Mouse (Mus musculus) forebrain, embryonic 13.5 days (tissue): Measurements from ENCODE around the gene Dnpep. TPM values are rescaled to one million over a fixed set of nuclear protein-coding genes. Genes with fewer than 3 reads are reported as not detected.

Experiments used
- ATAC-seq: fragments of 200-750 bp; cut with Nextera tagmentation; 2 replicates; pipeline ENCODE4 v1.8.0; 2017
- H3K27ac ChIP-seq: fragments of 300-500 bp; sonication (generic); 2 replicates; pipeline ENCODE4 v1.5.1; 2015; ENCODE audit warnings: inconsistent platforms, mild to moderate bottlenecking, moderate library complexity
- H3K27me3 ChIP-seq: fragments of 300-500 bp; sonication (generic); 2 replicates; pipeline ENCODE4 v1.6.1; 2015; ENCODE audit warnings: mild to moderate bottlenecking, inconsistent platforms
- H3K36me3 ChIP-seq: fragments of 300-500 bp; sonication (generic); 2 replicates; pipeline ENCODE4 v1.6.1; 2015; ENCODE audit warnings: mild to moderate bottlenecking, inconsistent platforms; ENCODE audit not compliant: poor library complexity, severe bottlenecking
- H3K4me1 ChIP-seq: fragments of 300-500 bp; sonication (generic); 2 replicates; pipeline ENCODE4 v1.6.1; 2015; ENCODE audit warnings: inconsistent platforms
- H3K4me2 ChIP-seq: fragments of 300-500 bp; sonication (generic); 2 replicates; pipeline ENCODE4 v1.6.1; 2015; ENCODE audit warnings: inconsistent platforms, mild to moderate bottlenecking, moderate library complexity
- H3K4me3 ChIP-seq: fragments of 300-500 bp; sonication (generic); 2 replicates; pipeline ENCODE4 v1.5.1; 2015; ENCODE audit warnings: mild to moderate bottlenecking, inconsistent platforms
- H3K9ac ChIP-seq: fragments of 300-500 bp; sonication (generic); 2 replicates; pipeline ENCODE4 v1.6.1; 2015; ENCODE audit warnings: mild to moderate bottlenecking, inconsistent platforms
- H3K9me3 ChIP-seq: fragments of 300-500 bp; sonication (generic); replicated peaks from 2 replicates; pipeline ENCODE4 v1.6.1; 2016; ENCODE audit warnings: inconsistent platforms
- WGBS: fragments of 180-500 bp; shearing (Covaris S2); methylation state at CpG from one replicate; pipeline ENCODE4 v1.1.7; 2015; 5-methylcytosine and 5-hydroxymethylcytosine counted together
- polyA plus RNA-seq: library from polyadenylated mRNA; unstranded; fragments of >200 nt; fragmentation: Nextera tagmentation; extraction: Ambion mirVana; gene quantifications from 2 replicates; pipeline ENCODE4 v1.2.1, GENCODE M21; 2015

Gene Dnpep
- polyA plus RNA-seq, 1 experiment from 2014 or later: 140 TPM

DNA sequence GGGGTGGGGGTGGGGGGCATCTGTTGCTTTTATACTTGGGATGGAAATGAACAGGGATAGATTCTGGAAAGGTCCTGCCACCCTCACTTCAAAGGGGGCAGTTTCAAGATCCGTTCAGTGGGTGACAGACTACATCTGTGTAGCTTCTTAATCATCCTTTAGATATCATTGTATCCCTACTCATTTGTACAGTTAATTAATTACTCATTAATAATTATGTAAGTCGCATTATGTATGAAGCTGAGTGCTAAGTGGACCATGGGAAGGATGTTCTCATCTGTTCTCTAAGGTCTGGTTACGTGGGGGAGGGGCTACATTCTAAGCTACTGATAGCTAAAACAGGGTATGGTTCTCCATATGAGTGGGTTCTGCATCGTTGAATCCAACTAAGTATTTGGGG lies 946 bp upstream of the Dnpep start:
- H3K27ac ChIP-seq: no peak overlapping the region
- 87% methylated on average over 4 of the region's 4 CpGs for WGBS
- no peak overlapping the region for H3K9ac ChIP-seq
- no peak for ATAC-seq
- no peaks in the 10 kb centered on the region; the same call in 1 of the 2 replicates for H3K27me3 ChIP-seq
- H3K36me3 ChIP-seq: peaks cover 19% of the 10 kb centered on the region
- H3K4me1 ChIP-seq: peaks cover 9% of the 10 kb centered on the region
- no peaks in the 10 kb centered on the region for H3K9me3 ChIP-seq
- no peak overlapping the region for H3K4me2 ChIP-seq
- H3K4me3 ChIP-seq: no peak overlapping the region

DNA sequence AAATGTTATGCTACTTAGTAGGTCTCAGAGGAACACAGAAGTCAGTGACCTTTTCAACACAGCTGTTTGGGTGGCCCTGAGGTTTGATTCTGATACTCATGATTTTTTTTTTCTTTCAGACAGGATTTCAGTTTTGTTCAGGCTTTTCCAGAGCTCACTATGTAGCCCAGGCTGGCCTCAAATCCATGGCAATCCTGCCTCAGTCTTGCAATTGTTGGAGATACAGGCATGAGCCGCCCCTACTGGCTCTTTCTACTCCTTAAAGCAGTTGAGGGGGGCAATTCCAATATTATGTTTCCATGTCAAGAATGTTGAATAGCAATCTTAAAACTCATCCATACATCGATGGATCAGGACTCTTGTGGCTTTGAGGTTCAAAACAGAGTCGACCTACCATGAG lies 511 bp upstream of the Dnpep start:
- H3K9ac ChIP-seq: peak overlapping the region; percentile 27; the same call in 1 of the 2 replicates
- H3K4me2 ChIP-seq: peak overlapping the region; percentile 40
- peaks cover 9% of the 10 kb centered on the region for H3K4me1 ChIP-seq
- 0 out of 2 replicates have a peak overlapping the region, but pooled peaks have one; percentile 2 for H3K27ac ChIP-seq
- peaks cover 23% of the 10 kb centered on the region for H3K36me3 ChIP-seq
- ATAC-seq: no peak; the same call in 1 of the 2 replicates
- H3K4me3 ChIP-seq: peak overlapping the region; percentile 64
- 76% methylated on average over 3 of the region's 3 CpGs for WGBS
- no peaks in the 10 kb centered on the region; the same call in 1 of the 2 replicates for H3K27me3 ChIP-seq
- H3K9me3 ChIP-seq: no peaks in the 10 kb centered on the region

DNA sequence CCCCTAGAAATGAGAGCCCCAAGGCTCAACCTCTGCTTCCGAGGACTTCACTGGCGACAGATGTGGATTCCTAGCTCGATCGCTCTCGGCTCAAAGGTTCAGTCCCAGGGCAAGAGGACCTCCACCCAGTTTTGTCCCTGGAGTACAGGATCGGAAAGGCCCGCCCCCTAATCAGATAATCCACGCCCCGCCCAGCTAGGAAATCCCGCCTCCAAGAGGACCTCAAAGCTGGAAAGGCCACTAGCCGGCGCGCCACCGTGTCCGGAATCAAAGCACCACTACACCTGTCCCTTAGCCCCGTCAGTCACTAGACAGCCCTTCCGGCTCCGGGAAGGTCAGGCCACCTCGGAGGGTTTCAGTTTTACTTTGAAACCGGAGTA lies 939 bp downstream of the Dnpep start:
- peak overlapping the region; percentile 64 for H3K4me3 ChIP-seq
- H3K4me1 ChIP-seq: peaks cover 9% of the 10 kb centered on the region
- H3K9me3 ChIP-seq: no peaks in the 10 kb centered on the region
- H3K9ac ChIP-seq: peak overlapping the region; percentile 66
- 0% methylated on average over 20 of the region's 20 CpGs for WGBS
- H3K27me3 ChIP-seq: no peaks in the 10 kb centered on the region; the same call in 1 of the 2 replicates
- H3K27ac ChIP-seq: peak overlapping the region; percentile 80
- peak; percentile 37; the same call in 1 of the 2 replicates for ATAC-seq
- peaks cover 38% of the 10 kb centered on the region for H3K36me3 ChIP-seq
- peak overlapping the region; percentile 77 for H3K4me2 ChIP-seq

DNA sequence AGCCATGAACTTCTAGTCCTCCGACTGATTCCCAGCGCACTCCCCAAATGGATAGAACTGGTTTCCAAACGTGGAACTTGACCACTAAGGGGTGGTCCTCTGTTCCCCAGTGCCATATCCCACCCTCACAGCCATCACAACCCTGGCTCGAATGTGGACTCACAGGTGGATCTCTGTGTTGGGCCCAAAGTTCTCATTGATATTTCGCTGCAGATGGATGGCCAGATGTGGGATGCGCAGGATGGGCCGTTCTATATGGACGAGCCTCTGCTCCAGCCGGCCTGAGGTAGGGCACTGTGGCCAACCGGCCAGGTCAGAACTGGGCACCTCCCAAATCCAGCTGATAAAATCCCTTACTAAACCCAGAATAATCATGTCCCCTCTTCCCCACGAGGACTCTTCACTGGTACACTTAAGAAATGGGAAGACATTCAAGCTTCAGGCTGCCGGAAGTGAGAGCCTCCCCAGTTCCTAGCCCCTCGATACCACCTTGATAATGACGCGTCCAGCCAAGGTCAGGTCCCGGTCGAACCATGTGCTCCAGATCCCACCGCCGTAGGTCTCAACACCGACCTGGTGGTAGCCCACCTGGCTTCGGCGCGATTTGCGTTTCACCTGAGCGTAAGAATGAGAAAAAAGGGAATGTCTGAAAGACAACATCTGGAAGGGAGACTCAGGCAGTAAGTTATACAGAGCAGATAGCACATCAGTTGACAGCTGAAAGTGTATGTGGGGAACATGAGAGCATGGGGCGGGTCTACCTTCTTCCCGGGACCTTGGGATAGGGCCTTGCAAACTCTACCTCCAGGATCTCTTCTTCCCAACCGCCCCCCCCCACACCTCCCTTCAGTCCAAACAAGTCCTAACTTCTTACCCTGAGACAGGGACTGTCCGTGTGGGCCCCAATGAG lies 2.1 kb downstream of the Dnpep start:
- Histone ChIP-seq H3K4me3 (peak overlapping the region; percentile 64), H3K9me3 (no peaks in the 10 kb centered on the region), H3K9ac (peak overlapping the region; percentile 66), H3K4me2 (peak overlapping the region; percentile 77), H3K27ac (no peak overlapping the region), H3K4me1 (peaks cover 9% of the 10 kb centered on the region), H3K36me3 (peaks cover 49% of the 10 kb centered on the region), H3K27me3 (no peaks in the 10 kb centered on the region)
- WGBS: 85% methylated on average over 29 of the region's 29 CpGs
- ATAC-seq: no peak

DNA sequence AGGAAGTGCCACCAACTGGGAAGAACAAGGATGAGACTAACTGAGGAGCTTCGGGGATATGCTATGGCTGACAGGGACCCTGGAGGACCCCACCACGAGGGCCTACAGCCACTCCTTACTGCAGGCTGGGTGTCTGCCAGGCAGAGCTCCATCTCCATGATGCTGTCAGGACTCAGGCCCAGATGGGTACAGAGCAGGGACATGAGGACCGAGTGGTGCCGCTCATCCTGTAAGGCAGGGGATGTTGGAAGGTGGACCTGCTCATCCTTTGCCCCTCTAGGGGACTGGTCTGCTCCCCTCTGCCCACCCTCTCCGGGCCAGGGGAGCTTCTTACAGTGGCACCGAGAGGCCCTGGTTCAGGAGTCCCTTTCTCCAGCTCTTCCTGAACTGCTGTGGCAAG lies 2.8 kb downstream of the Dnpep start:
- 86% methylated on average over 6 of the region's 6 CpGs for WGBS
- H3K36me3 ChIP-seq: peaks cover 56% of the 10 kb centered on the region
- no peak overlapping the region for H3K27ac ChIP-seq

DNA sequence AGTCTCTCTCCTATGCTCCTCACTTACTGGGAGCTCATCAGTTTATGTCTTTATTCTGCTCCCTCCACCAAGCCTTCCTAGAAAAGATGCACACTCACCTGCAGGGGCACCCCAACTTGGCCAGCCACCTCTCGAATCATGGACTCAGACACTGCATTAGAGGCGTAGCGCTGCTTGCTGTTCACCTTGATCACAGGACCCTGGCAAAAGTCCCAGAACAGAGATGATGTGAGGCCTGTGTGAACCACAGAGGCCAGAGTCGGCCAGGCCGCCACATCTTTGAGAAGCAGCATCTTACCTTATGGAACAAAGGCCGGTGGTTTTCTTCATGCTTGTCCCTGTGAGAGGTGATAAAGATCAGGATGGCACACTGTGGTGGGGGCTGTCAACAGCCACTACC lies 6.1 kb downstream of the Dnpep start:
- ATAC-seq: no peak
- H3K4me1 ChIP-seq: peaks cover 8% of the 10 kb centered on the region
- H3K9me3 ChIP-seq: no peaks in the 10 kb centered on the region
- H3K9ac ChIP-seq: no peak overlapping the region
- no peaks in the 10 kb centered on the region for H3K27me3 ChIP-seq
- H3K4me3 ChIP-seq: no peak overlapping the region
- peaks cover 83% of the 10 kb centered on the region for H3K36me3 ChIP-seq
- no peak overlapping the region for H3K27ac ChIP-seq
- no peak overlapping the region for H3K4me2 ChIP-seq
- 97% methylated on average over 6 of the region's 6 CpGs for WGBS

More for the DNA sequence above, 2.8 kb downstream of the Dnpep start:
- Histone ChIP-seq H3K9me3 (no peaks in the 10 kb centered on the region), H3K4me1 (peaks cover 9% of the 10 kb centered on the region), H3K4me3 (no peak overlapping the region), H3K27me3 (no peaks in the 10 kb centered on the region), H3K4me2 (no peak overlapping the region), H3K9ac (no peak overlapping the region)
- no peak for ATAC-seq

DNA sequence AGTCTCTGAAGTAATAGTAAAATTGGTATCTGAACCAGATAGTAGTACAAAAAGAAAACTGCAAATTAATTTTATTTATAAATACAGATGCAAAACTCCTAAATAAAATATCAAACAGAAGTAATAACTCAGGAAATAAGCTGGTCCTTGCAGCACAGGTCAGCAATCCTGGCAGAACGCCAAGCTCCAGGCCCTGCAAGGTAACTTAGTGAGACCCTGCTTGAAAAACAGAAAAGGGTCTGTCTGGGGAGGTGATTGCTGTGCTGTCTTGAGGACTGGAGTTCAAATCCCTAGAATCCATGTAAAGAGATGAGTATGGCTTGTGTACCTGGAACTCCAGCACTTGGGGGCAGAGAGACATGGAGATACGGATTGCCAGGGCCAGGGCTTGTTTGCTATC lies 13.1 kb downstream of the Dnpep start:
- Histone ChIP-seq H3K4me1 (no peaks in the 10 kb centered on the region), H3K27me3 (no peaks in the 10 kb centered on the region), H3K36me3 (peaks cover 30% of the 10 kb centered on the region), H3K9ac (no peak overlapping the region), H3K27ac (no peak overlapping the region), H3K9me3 (no peaks in the 10 kb centered on the region), H3K4me3 (no peak overlapping the region), H3K4me2 (no peak overlapping the region)
- 73% methylated on average over 2 of the region's 2 CpGs for WGBS
- ATAC-seq: no peak

DNA sequence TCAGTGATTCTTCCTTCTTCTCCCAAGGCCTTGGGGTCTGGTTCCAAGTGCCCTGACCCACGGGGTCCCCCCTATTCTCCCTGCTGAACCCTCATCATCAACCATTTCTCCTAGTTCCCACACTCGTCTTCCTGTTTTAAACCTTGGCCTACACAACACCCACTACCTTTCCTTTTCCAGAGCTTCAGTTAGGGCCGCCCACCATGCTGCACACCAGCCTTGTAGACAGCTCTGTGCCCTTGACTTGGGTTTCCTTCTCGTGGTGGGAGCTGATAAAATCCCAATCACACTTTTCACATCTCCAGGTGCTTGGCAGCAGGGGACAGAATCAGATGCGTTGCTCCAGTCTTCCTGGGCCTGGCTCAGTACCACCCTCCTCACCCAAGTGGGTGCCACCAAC lies 23.5 kb downstream of the Dnpep start:
- no peak overlapping the region for H3K4me3 ChIP-seq
- H3K9ac ChIP-seq: no peak overlapping the region
- H3K4me1 ChIP-seq: peaks cover 13% of the 10 kb centered on the region
- H3K4me2 ChIP-seq: no peak overlapping the region
- no peaks in the 10 kb centered on the region for H3K9me3 ChIP-seq
- H3K36me3 ChIP-seq: no peaks in the 10 kb centered on the region
- H3K27me3 ChIP-seq: no peaks in the 10 kb centered on the region
- no peak for ATAC-seq
- 82% methylated on average over 5 of the region's 5 CpGs for WGBS
- H3K27ac ChIP-seq: no peak overlapping the region

DNA sequence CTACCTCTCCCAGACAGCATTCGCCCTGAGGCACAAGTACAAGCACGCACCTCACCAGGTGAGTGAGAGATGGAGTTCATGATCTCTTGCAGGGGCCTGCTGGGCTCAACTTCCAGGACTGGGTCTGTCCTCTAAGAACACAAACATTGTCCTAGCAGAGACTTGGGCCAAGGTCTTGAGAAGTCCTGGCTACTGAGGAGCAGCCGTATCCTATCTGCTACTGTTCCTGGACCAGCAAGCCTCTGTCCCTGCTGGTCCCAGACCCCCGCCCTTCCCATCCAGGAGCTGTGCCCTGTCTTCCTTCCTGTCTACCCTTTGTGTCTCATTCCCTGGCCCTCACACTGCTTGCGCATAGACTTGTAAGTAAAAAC lies 24.5 kb downstream of the Dnpep start:
- no peaks in the 10 kb centered on the region for H3K9me3 ChIP-seq
- H3K4me3 ChIP-seq: no peak overlapping the region
- peaks cover 22% of the 10 kb centered on the region for H3K4me1 ChIP-seq
- WGBS: 89% methylated on average over 5 of the region's 5 CpGs
- no peaks in the 10 kb centered on the region for H3K27me3 ChIP-seq
- no peaks in the 10 kb centered on the region for H3K36me3 ChIP-seq
- no peak for ATAC-seq
- H3K4me2 ChIP-seq: no peak overlapping the region
- no peak overlapping the region for H3K27ac ChIP-seq
- no peak overlapping the region for H3K9ac ChIP-seq

DNA sequence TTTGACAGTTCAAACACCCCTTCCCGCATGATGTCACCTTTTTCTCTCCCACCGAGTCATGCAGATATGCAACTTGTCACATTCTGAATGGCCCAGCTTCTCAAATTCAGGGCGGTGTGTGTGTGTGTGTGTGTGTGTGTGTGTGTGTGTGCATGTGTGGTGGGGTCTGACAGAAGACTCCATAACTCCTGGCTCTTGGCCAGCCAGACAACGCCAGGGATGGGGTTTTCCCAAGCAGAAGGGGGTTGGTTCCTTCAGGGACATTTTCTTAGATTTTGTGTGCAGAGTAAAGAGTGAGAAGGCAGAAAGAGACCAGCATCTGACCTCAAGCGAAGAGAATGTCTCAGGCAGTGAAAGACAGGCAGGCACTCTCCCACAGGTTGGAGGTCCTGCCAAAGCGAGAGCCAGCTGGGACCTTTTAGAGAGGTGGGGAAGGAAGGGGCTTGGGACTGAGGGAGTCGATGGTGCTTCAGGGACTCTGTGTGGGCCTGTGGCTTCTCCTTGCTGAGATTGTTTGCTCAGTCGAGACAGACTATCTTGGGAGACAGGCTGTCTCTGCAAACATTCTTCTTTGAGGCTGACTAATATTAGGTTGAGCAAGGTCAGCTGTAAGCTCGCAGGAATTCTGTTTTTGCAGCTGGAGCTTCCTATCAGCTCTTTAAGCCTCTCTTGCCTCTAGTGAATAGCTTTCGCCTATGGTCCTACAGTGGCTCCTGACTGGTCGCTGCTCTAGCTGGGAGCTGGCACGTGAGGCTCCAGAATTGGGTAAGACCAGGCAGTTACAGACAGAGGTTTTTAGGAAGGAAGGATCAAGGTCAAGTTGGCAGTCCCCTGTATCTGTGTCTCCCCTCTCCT lies 25.1 kb downstream of the Dnpep start:
- Histone ChIP-seq H3K4me3 (no peak overlapping the region), H3K4me1 (peaks cover 23% of the 10 kb centered on the region), H3K4me2 (no peak overlapping the region), H3K27me3 (no peaks in the 10 kb centered on the region), H3K27ac (no peak overlapping the region), H3K36me3 (no peaks in the 10 kb centered on the region), H3K9ac (no peak overlapping the region), H3K9me3 (no peaks in the 10 kb centered on the region)
- no peak for ATAC-seq
- 55% methylated on average over 12 of the region's 12 CpGs for WGBS

DNA sequence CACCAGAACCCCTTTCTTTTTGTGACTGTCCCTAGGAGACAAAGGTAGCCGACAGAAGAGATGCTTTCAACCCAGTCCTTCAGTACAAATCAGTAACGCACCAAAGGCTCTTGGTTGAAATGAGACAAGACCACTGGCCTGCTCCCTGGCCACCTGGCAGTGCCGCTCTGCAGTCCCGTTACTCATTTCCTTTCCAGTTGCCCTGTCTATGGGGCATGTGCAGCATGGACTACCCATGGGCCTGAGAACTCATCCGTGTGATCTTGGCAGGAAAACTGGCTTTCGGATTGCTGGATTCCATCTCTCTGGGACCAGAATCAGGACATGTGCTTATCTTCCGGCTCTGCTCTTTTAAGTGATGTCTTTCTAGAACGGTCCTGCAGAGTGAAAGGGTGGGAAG lies 26.5 kb downstream of the Dnpep start:
- no peak overlapping the region for H3K27ac ChIP-seq
- H3K4me2 ChIP-seq: no peak overlapping the region
- H3K4me1 ChIP-seq: peaks cover 23% of the 10 kb centered on the region
- no peak overlapping the region for H3K4me3 ChIP-seq
- H3K9me3 ChIP-seq: no peaks in the 10 kb centered on the region
- 85% methylated on average over 8 of the region's 8 CpGs for WGBS
- H3K36me3 ChIP-seq: no peaks in the 10 kb centered on the region
- H3K27me3 ChIP-seq: no peaks in the 10 kb centered on the region
- no peak for ATAC-seq
- 0 out of 2 replicates have a peak overlapping the region, but pooled peaks have one; percentile 8 for H3K9ac ChIP-seq

DNA sequence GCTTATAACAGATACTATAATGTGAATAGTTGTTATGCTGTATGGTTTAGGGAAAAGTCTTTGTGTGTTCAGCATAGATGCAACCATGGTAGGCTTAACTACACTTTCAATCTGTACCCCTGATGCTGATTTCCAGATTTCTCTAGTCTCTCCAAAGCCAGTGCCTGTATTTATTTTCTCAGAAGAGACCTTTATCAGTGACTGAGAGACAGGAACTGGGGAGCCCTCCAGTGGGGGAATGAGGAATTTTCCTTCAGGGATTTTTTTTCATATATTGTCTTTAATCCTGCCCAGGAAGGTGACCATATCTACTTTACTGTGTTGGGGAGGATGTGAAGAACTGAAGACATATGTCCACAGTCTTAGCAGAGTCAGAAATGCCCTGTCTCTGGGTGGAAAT lies 27.2 kb downstream of the Dnpep start:
- H3K4me1 ChIP-seq: peaks cover 23% of the 10 kb centered on the region
- no peaks in the 10 kb centered on the region for H3K27me3 ChIP-seq
- peak overlapping the region; percentile 82 for H3K27ac ChIP-seq
- H3K9me3 ChIP-seq: no peaks in the 10 kb centered on the region
- ATAC-seq: peak; percentile 46; the same call in 1 of the 2 replicates
- H3K4me3 ChIP-seq: no peak overlapping the region
- H3K9ac ChIP-seq: no peak overlapping the region
- no peaks in the 10 kb centered on the region for H3K36me3 ChIP-seq
- H3K4me2 ChIP-seq: no peak overlapping the region
